Mouse (Mus musculus) ES-Bruce4 (cell line): ENCODE data around the gene Sez6l. TPM values are rescaled to one million over a fixed set of nuclear protein-coding genes. Genes with fewer than 3 reads are reported as not detected.

Source experiments
- H3K27ac ChIP-seq: 2 replicates; pipeline ENCODE4 v1.5.1; 2012; ENCODE audit warnings: low read length, inconsistent platforms; ENCODE audit not compliant: insufficient read depth
- H3K27me3 ChIP-seq: 2 replicates; pipeline ENCODE4 v1.6.1; 2012; ENCODE audit warnings: mild to moderate bottlenecking, low read length, inconsistent platforms; ENCODE audit not compliant: control insufficient read depth, poor library complexity, insufficient read depth, severe bottlenecking
- H3K36me3 ChIP-seq: 2 replicates; pipeline ENCODE4 v1.6.1; 2012; ENCODE audit warnings: inconsistent platforms, mild to moderate bottlenecking, low read length, moderate library complexity; ENCODE audit not compliant: control insufficient read depth, poor library complexity, insufficient read depth, severe bottlenecking
- H3K4me1 ChIP-seq: one replicate; pipeline ENCODE4 v1.8.1; 2011; ENCODE audit warnings: low read length; ENCODE audit not compliant: control insufficient read depth, insufficient read depth
- H3K4me3 ChIP-seq: 2 replicates; pipeline ENCODE4 v1.5.1; 2011; ENCODE audit warnings: low read depth, mild to moderate bottlenecking, low read length
- H3K9ac ChIP-seq: 2 replicates; pipeline ENCODE4 v1.6.1; 2012; ENCODE audit warnings: low read depth, mild to moderate bottlenecking, inconsistent platforms; ENCODE audit not compliant: poor library complexity, severe bottlenecking
- H3K9me3 ChIP-seq: replicated peaks from 2 replicates; pipeline ENCODE4 v1.6.1; 2012; ENCODE audit warnings: mild to moderate bottlenecking, low read length, inconsistent platforms; ENCODE audit not compliant: control insufficient read depth, poor library complexity, insufficient read depth, severe bottlenecking
- CTCF ChIP-seq: IDR thresholded peaks from one replicate; pipeline ENCODE4 v1.8.1; 2011; ENCODE audit warnings: low read depth, low read length
- EP300 ChIP-seq: IDR thresholded peaks from 2 replicates; pipeline ENCODE4 v1.6.1; 2011; ENCODE audit warnings: low read depth, low read length; ENCODE audit not compliant: insufficient read depth
- POLR2A ChIP-seq: IDR thresholded peaks from one replicate; pipeline ENCODE4 v1.8.1; 2011; ENCODE audit warnings: low read length; ENCODE audit not compliant: insufficient read depth
- polyA plus RNA-seq: library from polyadenylated mRNA; stranded (reverse); fragments of >200 nt; gene quantifications from 2 replicates; pipeline ENCODE4 v1.2.4, GENCODE M21; 2011; ENCODE audit warnings: low read depth; ENCODE audit not compliant: missing spikeins, insufficient read depth, insufficient read length

Gene Sez6l
- polyA plus RNA-seq, 1 experiment = 0.16 TPM

GRCm38 (mm10) chr5:112595701-112596632 lies 19.0 kb upstream of the Sez6l start:
- TF ChIP-seq EP300 (no peak), POLR2A (no peak), CTCF (no peak)
- Histone ChIP-seq H3K4me3 (no peak overlapping the region), H3K9me3 (no peaks in the 10 kb centered on the region), H3K4me1 (no peaks in the 10 kb centered on the region), H3K27me3 (no peaks in the 10 kb centered on the region), H3K27ac (no peak overlapping the region), H3K36me3 (no peaks in the 10 kb centered on the region), H3K9ac (no peak overlapping the region)

DNA sequence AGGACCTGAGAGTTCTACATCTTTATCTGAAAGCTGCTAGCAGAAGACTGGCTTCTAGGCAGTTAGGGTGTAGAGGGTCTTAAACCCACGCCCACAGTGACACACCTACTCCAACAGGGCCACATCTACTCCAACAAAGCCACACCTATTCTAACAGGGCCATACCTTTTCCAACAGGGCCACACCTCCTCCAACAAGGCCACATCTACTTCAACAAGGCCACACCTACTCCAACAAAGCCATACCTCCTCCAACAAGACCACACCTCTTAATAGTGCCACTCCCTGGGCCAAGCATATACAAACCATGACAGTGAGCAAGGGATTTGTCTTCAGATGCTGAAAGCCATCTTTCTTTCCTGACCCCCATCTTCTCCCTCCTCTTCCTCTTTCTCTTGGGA lies 14.7 kb upstream of the Sez6l start:
- Histone ChIP-seq H3K4me1 (no peaks in the 10 kb centered on the region), H3K9me3 (no peaks in the 10 kb centered on the region), H3K9ac (no peak overlapping the region), H3K36me3 (no peaks in the 10 kb centered on the region), H3K27ac (no peak overlapping the region), H3K27me3 (no peaks in the 10 kb centered on the region), H3K4me3 (no peak overlapping the region)
- no peak for TF ChIP-seq CTCF
- no peak for TF ChIP-seq POLR2A
- no peak for TF ChIP-seq EP300

DNA sequence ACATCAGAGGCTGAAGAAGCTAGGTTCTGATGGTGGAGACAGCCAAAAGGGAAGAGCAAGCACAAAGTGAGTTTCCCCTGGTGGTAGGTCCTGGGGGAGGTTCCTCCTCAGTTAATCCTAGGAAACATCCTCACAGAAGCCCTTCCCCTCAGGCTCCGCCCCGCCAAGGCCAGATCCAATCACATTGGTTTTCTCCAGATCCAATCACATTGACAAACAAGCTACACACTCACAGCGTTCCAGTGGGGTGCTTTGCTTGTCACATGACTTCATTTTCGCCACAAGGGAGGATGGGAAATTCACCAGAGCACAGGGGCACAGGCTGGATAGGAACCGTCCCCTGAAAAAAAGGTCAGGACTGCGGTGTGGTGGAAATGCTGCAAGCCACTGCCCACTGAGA lies 9.1 kb upstream of the Sez6l start:
- H3K36me3 ChIP-seq = no peaks in the 10 kb centered on the region
- H3K9ac ChIP-seq = no peak overlapping the region
- no peaks in the 10 kb centered on the region for H3K4me1 ChIP-seq
- H3K4me3 ChIP-seq = no peak overlapping the region
- TF ChIP-seq EP300 (no peak), CTCF (no peak), POLR2A (no peak)
- no peaks in the 10 kb centered on the region for H3K27me3 ChIP-seq
- no peak overlapping the region for H3K27ac ChIP-seq
- H3K9me3 ChIP-seq = no peaks in the 10 kb centered on the region

GRCm38 (mm10) chr5:112584155-112584769 lies 7.3 kb upstream of the Sez6l start:
- no peak overlapping the region for H3K4me3 ChIP-seq
- no peaks in the 10 kb centered on the region for H3K27me3 ChIP-seq
- no peak overlapping the region for H3K27ac ChIP-seq
- H3K9me3 ChIP-seq = no peaks in the 10 kb centered on the region
- no peaks in the 10 kb centered on the region for H3K4me1 ChIP-seq
- no peaks in the 10 kb centered on the region for H3K36me3 ChIP-seq
- H3K9ac ChIP-seq = no peak overlapping the region
- TF ChIP-seq EP300 = no peak
- no peak for TF ChIP-seq CTCF
- no peak for TF ChIP-seq POLR2A

DNA sequence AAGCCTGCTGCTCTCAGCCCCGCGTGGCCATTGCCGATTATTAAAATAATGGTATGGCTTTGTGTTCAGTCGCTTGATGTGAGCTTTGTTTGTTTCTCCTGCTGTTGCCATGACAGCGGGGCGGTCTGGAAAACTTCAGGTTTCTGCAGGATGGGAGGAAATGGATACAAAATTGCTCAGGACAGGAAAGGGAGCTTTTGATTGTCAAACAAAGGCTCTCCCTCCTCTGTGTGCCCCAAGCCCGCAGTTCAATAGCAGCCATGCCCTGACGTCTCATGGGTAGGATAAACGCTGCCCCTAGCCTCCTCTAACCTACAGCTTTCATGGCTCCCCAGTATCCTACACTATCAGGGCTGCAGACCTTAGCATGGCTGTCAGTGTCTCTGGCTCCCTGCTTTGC lies 6.3 kb upstream of the Sez6l start:
- Histone ChIP-seq H3K4me3 (no peak overlapping the region), H3K4me1 (no peaks in the 10 kb centered on the region), H3K9ac (no peak overlapping the region), H3K27ac (no peak overlapping the region), H3K36me3 (no peaks in the 10 kb centered on the region), H3K9me3 (no peaks in the 10 kb centered on the region), H3K27me3 (no peaks in the 10 kb centered on the region)
- TF ChIP-seq POLR2A = no peak
- TF ChIP-seq CTCF = no peak
- TF ChIP-seq EP300 = no peak

DNA sequence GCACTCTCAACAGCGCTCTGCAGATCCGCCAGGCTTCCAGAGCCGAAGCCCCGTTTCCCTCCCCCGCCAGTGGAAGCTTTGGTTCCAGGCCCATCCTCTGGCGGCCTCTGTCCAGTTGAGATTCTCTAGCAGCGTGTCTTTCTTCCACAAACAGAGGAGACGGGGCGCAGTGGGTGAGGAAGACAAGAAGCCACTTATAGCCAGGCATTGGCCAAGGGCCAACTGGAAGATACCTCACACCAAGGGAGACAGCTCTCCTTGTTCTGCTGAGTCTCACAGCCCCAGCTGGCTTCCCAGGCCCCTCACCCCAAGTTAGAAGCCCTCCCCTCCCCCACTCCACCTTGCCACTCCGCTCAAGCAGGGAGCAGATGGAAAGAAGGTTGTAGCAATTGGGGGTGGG lies 765 bp upstream of the Sez6l start:
- no peak for TF ChIP-seq CTCF
- no peak for TF ChIP-seq POLR2A
- no peak for TF ChIP-seq EP300
- peak overlapping the region; percentile 62 for H3K4me3 ChIP-seq
- no peaks in the 10 kb centered on the region for H3K4me1 ChIP-seq
- H3K27me3 ChIP-seq = peaks cover 8% of the 10 kb centered on the region; the same call in 1 of the 2 replicates
- H3K9ac ChIP-seq = no peak overlapping the region
- H3K9me3 ChIP-seq = no peaks in the 10 kb centered on the region
- H3K36me3 ChIP-seq = no peaks in the 10 kb centered on the region
- no peak overlapping the region for H3K27ac ChIP-seq
